Mouse (Mus musculus) liver, embryonic 13.5 days (tissue): ENCODE measurements around the gene Ssbp3. TPM values are rescaled to one million over a fixed set of nuclear protein-coding genes. Genes with fewer than 3 reads are reported as not detected.

Source experiments
- ATAC-seq: fragments of 200-750 bp; cut with Nextera tagmentation; 2 replicates; pipeline ENCODE4 v1.8.0; 2017; ENCODE audit warnings: low read depth, mild to moderate bottlenecking, moderate number of reproducible peaks, moderate library complexity
- DNase-seq: peaks from one replicate; pipeline ENCODE4 v3.0.0; 2022
- H3K27ac ChIP-seq: fragments of 300-500 bp; sonication (generic); 2 replicates; pipeline ENCODE4 v1.5.1; 2015; ENCODE audit warnings: moderate library complexity, mild to moderate bottlenecking, inconsistent platforms
- H3K27me3 ChIP-seq: fragments of 300-500 bp; sonication (generic); 2 replicates; pipeline ENCODE4 v1.6.1; 2015; ENCODE audit warnings: mild to moderate bottlenecking, inconsistent platforms
- H3K36me3 ChIP-seq: fragments of 300-500 bp; sonication (generic); 2 replicates; pipeline ENCODE4 v1.6.1; 2015; ENCODE audit warnings: mild to moderate bottlenecking, inconsistent platforms
- H3K4me1 ChIP-seq: fragments of 300-500 bp; sonication (generic); replicated peaks from 2 replicates; pipeline ENCODE4 v1.6.1; 2015; ENCODE audit warnings: inconsistent platforms
- H3K4me2 ChIP-seq: fragments of 300-500 bp; sonication (generic); 2 replicates; pipeline ENCODE4 v1.6.1; 2015; ENCODE audit warnings: inconsistent platforms, mild to moderate bottlenecking, moderate library complexity
- H3K4me3 ChIP-seq: fragments of 300-500 bp; sonication (generic); replicated peaks from 2 replicates; pipeline ENCODE4 v1.5.1; 2015; ENCODE audit warnings: mild to moderate bottlenecking, inconsistent platforms
- H3K9ac ChIP-seq: fragments of 300-500 bp; sonication (generic); 2 replicates; pipeline ENCODE4 v1.6.1; 2015; ENCODE audit warnings: mild to moderate bottlenecking, inconsistent platforms
- H3K9me3 ChIP-seq: fragments of 300-500 bp; sonication (generic); replicated peaks from 2 replicates; pipeline ENCODE4 v1.6.1; 2016; ENCODE audit warnings: inconsistent platforms
- WGBS: fragments of 180-500 bp; shearing (Covaris S2); methylation state at CpG from one replicate; pipeline ENCODE4 v1.1.7; 2015; ENCODE audit not compliant: insufficient replicate concordance; 5-methylcytosine and 5-hydroxymethylcytosine counted together
- polyA plus RNA-seq: library from polyadenylated mRNA; unstranded; fragments of >200 nt; fragmentation: Nextera tagmentation; extraction: Ambion mirVana; gene quantifications from 2 replicates; pipeline ENCODE4 v1.2.1, GENCODE M21; 2015

The Ssbp3 gene
- polyA plus RNA-seq, 1 experiment from 2014 or later, result 55.5 TPM

GRCm38 (mm10) chr4:106977218-106977651 lies 66.7 kb downstream of the Ssbp3 start:
- H3K9me3 ChIP-seq, result no peaks in the 10 kb centered on the region
- peaks cover 21% of the 10 kb centered on the region for H3K36me3 ChIP-seq
- no peaks in the 10 kb centered on the region for H3K27me3 ChIP-seq
- no peak overlapping the region for H3K4me2 ChIP-seq
- DNase-seq (no peak), ATAC-seq (no peak)
- H3K9ac ChIP-seq, result no peak overlapping the region
- peaks cover 90% of the 10 kb centered on the region for H3K4me1 ChIP-seq
- no peak overlapping the region; the same call in 1 of the 2 replicates for H3K27ac ChIP-seq
- H3K4me3 ChIP-seq, result no peak overlapping the region
- WGBS, result 29% methylated on average over 6 of the region's 6 CpGs

GRCm38 (mm10) chr4:106978376-106978775 lies 67.9 kb downstream of the Ssbp3 start:
- no peaks in the 10 kb centered on the region for H3K27me3 ChIP-seq
- H3K9ac ChIP-seq, result no peak overlapping the region
- H3K4me2 ChIP-seq, result no peak overlapping the region
- H3K9me3 ChIP-seq, result no peaks in the 10 kb centered on the region
- H3K4me1 ChIP-seq, result peaks cover 90% of the 10 kb centered on the region
- ATAC-seq (no peak), DNase-seq (no peak)
- peaks cover 21% of the 10 kb centered on the region for H3K36me3 ChIP-seq
- H3K27ac ChIP-seq, result no peak overlapping the region
- no peak overlapping the region for H3K4me3 ChIP-seq
- WGBS, result 70% methylated on average over 8 of the region's 8 CpGs

- Histone ChIP-seq H3K9ac (peak overlapping the region; percentile 13; the same call in 1 of the 2 replicates), H3K4me2 (peak overlapping the region; percentile 19), H3K4me3 (no peak overlapping the region), H3K4me1 (peaks cover 100% of the 10 kb centered on the region), H3K27me3 (no peaks in the 10 kb centered on the region), H3K36me3 (peaks cover 13% of the 10 kb centered on the region), H3K9me3 (no peaks in the 10 kb centered on the region), H3K27ac (peak overlapping the region; percentile 70)
- peak; percentile 22; the same call in 1 of the 2 replicates for ATAC-seq
- DNase-seq, result no peak
- 37% methylated on average over 7 of the region's 7 CpGs for WGBS
These were observed 70.2 kb downstream of the Ssbp3 start for GRCm38 (mm10) chr4:106980669-106981068.

GRCm38 (mm10) chr4:106981385-106982103 lies 71.0 kb downstream of the Ssbp3 start:
- peaks cover 13% of the 10 kb centered on the region for H3K36me3 ChIP-seq
- H3K4me1 ChIP-seq, result peaks cover 100% of the 10 kb centered on the region
- H3K27me3 ChIP-seq, result no peaks in the 10 kb centered on the region
- ATAC-seq, result no peak
- no peak overlapping the region for H3K9ac ChIP-seq
- no peaks in the 10 kb centered on the region for H3K9me3 ChIP-seq
- peak overlapping the region; percentile 70; the same call in 1 of the 2 replicates for H3K27ac ChIP-seq
- H3K4me2 ChIP-seq, result no peak overlapping the region
- no peak overlapping the region for H3K4me3 ChIP-seq
- no peak for DNase-seq
- WGBS, result 73% methylated on average over 7 of the region's 7 CpGs

GRCm38 (mm10) chr4:106982344-106983121 lies 72.0 kb downstream of the Ssbp3 start:
- Histone ChIP-seq H3K27ac (peak overlapping the region; percentile 24; the same call in 1 of the 2 replicates), H3K9ac (no peak overlapping the region), H3K9me3 (no peaks in the 10 kb centered on the region), H3K4me2 (no peak overlapping the region), H3K4me3 (no peak overlapping the region), H3K4me1 (peaks cover 100% of the 10 kb centered on the region), H3K27me3 (no peaks in the 10 kb centered on the region), H3K36me3 (peaks cover 13% of the 10 kb centered on the region)
- DNase-seq (no peak), ATAC-seq (no peak)
- WGBS, result 51% methylated on average over 4 of the region's 4 CpGs

GRCm38 (mm10) chr4:106983908-106984515 lies 73.5 kb downstream of the Ssbp3 start:
- DNase-seq (no peak), ATAC-seq (no peak)
- WGBS, result 75% methylated on average over 7 of the region's 7 CpGs
- H3K27me3 ChIP-seq, result no peaks in the 10 kb centered on the region
- H3K4me3 ChIP-seq, result no peak overlapping the region
- H3K4me2 ChIP-seq, result no peak overlapping the region
- H3K4me1 ChIP-seq, result peaks cover 99% of the 10 kb centered on the region
- H3K9me3 ChIP-seq, result no peaks in the 10 kb centered on the region
- no peak overlapping the region for H3K9ac ChIP-seq
- peaks cover 13% of the 10 kb centered on the region for H3K36me3 ChIP-seq
- no peak overlapping the region for H3K27ac ChIP-seq

GRCm38 (mm10) chr4:106985289-106985688 lies 74.8 kb downstream of the Ssbp3 start:
- WGBS, result 83% methylated on average over 4 of the region's 4 CpGs
- Histone ChIP-seq H3K27ac (peak overlapping the region; percentile 60; the same call in 1 of the 2 replicates), H3K4me1 (peaks cover 95% of the 10 kb centered on the region), H3K4me3 (no peak overlapping the region), H3K9ac (no peak overlapping the region), H3K36me3 (0 out of 2 replicates have a peak, but pooled peaks cover 5% of the 10 kb centered on the region), H3K4me2 (no peak overlapping the region), H3K27me3 (no peaks in the 10 kb centered on the region), H3K9me3 (no peaks in the 10 kb centered on the region)
- ATAC-seq, result no peak
- DNase-seq, result no peak

- no peak overlapping the region for H3K4me3 ChIP-seq
- peaks cover 91% of the 10 kb centered on the region for H3K4me1 ChIP-seq
- 63% methylated on average over 15 of the region's 15 CpGs for WGBS
- no peak overlapping the region for H3K4me2 ChIP-seq
- H3K27me3 ChIP-seq, result no peaks in the 10 kb centered on the region
- peak overlapping the region; percentile 60 for H3K27ac ChIP-seq
- 0 out of 2 replicates have a peak, but pooled peaks cover 7% of the 10 kb centered on the region for H3K36me3 ChIP-seq
- H3K9me3 ChIP-seq, result no peaks in the 10 kb centered on the region
- DNase-seq (no peak), ATAC-seq (peak; percentile 45; the same call in 1 of the 2 replicates)
- no peak overlapping the region for H3K9ac ChIP-seq
These were observed 75.7 kb downstream of the Ssbp3 start for GRCm38 (mm10) chr4:106985899-106986832.

- Histone ChIP-seq H3K27me3 (no peaks in the 10 kb centered on the region), H3K4me3 (no peak overlapping the region), H3K9me3 (no peaks in the 10 kb centered on the region), H3K27ac (peak overlapping the region; percentile 60), H3K4me1 (peaks cover 90% of the 10 kb centered on the region), H3K36me3 (0 out of 2 replicates have a peak, but pooled peaks cover 8% of the 10 kb centered on the region), H3K9ac (no peak overlapping the region; the same call in 1 of the 2 replicates), H3K4me2 (peak overlapping the region; percentile 41)
- 8% methylated on average over 7 of the region's 7 CpGs for WGBS
- DNase-seq (peak; percentile 70), ATAC-seq (peak; percentile 73)
These were observed 77.3 kb downstream of the Ssbp3 start for GRCm38 (mm10) chr4:106987725-106988364.

GRCm38 (mm10) chr4:106988886-106989225 lies 78.4 kb downstream of the Ssbp3 start:
- Histone ChIP-seq H3K36me3 (0 out of 2 replicates have a peak, but pooled peaks cover 8% of the 10 kb centered on the region), H3K4me3 (no peak overlapping the region), H3K9ac (no peak overlapping the region), H3K4me1 (peaks cover 90% of the 10 kb centered on the region), H3K9me3 (no peaks in the 10 kb centered on the region), H3K4me2 (no peak overlapping the region), H3K27me3 (no peaks in the 10 kb centered on the region), H3K27ac (no peak overlapping the region)
- ATAC-seq, result no peak
- WGBS, result 69% methylated on average over 6 of the region's 6 CpGs
- no peak for DNase-seq
